Mouse (Mus musculus) layer of hippocampus, adult 9-10 months (tissue): ENCODE data around the gene Hsd17b7.

Experiments used
- DNase-seq: peaks from one replicate; pipeline ENCODE4 v3.0.0; 2022; ENCODE audit warnings: low spot score

Hsd17b7 gene

GRCm38 (mm10) chr1:169934005-169934725 is 34.9 kb downstream of the Hsd17b7 start:
- DNase-seq, result peak; percentile 40

DNA sequence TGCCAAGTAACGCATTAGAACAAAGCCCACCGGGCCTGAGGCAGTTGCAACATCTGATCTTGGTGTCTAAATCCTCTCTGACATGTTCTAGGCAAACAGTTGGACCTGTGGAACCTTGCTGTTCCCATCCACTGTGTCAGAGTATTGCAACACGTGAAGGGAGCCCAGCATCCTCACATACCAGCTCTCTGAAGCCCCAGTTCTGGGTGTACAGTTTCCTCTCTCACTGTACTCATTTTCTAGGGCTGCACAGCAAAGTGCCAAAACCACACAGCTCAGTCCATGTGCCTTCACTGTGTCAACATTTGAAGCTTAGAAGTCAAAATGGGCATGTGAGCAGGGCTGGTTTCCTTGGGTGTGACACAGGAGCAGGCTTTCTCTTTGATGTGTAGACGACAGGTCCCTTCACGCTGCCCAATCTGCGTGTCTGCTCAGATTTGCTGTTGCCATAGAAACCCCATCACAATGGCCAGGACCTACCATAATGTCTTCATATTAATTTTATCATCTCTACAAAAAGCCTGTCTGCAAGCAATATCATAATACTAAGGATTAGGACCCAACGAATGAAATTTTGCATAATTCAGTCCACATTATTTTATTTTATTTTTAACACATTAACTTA is 36.8 kb downstream of the Hsd17b7 start:
- no peak for DNase-seq

- no peak for DNase-seq
Measured at GRCm38 (mm10) chr1:169931698-169932097, 37.3 kb downstream of the Hsd17b7 start.

GRCm38 (mm10) chr1:169928454-169928971 is 40.5 kb downstream of the Hsd17b7 start, which contains the start of gene Ccdc190:
Gene Ccdc190, plus strand, starts transcription at chr1:169928648.
- no peak for DNase-seq

DNA sequence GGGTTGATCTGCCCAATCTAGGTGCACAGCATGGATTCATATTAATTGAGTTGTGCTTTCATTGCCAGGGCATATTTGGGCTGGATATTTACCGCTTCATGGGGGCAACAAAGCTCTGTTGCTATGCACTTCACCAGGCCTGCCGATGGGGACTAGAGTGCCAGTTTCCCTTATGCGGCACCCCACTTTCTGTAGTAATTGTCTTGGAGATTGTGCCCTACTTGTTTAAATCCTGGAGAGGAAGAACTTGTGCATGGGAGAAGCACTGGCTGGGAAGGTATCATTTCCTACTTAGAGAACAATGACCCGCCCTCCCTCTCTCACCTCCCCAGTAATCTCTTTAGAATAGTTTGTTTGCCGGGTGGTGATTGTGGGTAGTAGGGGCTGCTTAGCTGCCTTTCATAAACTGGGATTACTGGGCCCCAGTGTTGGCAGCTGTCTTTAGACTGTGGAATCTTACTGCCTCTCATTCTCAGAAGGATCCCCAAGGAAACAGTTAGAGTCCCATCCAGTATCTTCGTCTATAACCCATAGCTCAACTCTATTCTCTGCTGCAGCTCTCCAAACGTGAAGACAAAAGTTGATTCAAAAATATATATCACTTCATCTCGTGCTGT is 41.2 kb downstream of the Hsd17b7 start:
- DNase-seq, result no peak

- DNase-seq, result no peak
Measured at GRCm38 (mm10) chr1:169924567-169924966, 44.5 kb downstream of the Hsd17b7 start.

- no peak for DNase-seq
Measured at GRCm38 (mm10) chr1:169921710-169922211, 47.3 kb downstream of the Hsd17b7 start.

GRCm38 (mm10) chr1:169919211-169919610 is 49.8 kb downstream of the Hsd17b7 start:
- DNase-seq, result peak; percentile 73

GRCm38 (mm10) chr1:169917998-169918397 is 51.0 kb downstream of the Hsd17b7 start:
- DNase-seq, result peak; percentile 55

GRCm38 (mm10) chr1:169917115-169917796 is 51.8 kb downstream of the Hsd17b7 start:
- DNase-seq, result no peak

- no peak for DNase-seq
Measured at GRCm38 (mm10) chr1:169916659-169917058, 52.4 kb downstream of the Hsd17b7 start.

GRCm38 (mm10) chr1:169911526-169911925 is 57.5 kb downstream of the Hsd17b7 start:
- DNase-seq, result no peak

GRCm38 (mm10) chr1:169910751-169911150 is 58.3 kb downstream of the Hsd17b7 start:
- DNase-seq, result no peak

DNA sequence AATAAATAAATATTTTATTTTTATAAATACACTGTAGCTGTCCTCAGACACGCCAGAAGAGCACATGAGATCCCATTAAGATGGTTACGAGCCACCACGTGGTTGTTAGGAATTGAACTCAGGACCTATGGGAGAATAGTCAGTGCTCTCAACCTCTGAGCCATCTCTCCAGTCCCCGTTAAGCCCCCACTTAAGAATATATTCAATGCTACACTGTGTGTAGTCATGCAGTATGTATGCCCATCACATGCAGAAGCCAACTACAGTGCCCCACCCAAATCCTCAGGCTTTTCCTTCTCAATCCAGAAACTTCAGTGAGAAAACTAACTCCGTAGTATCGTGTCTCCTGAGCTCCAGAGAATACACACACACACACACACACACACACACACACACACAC is 59.4 kb downstream of the Hsd17b7 start:
- DNase-seq, result no peak

GRCm38 (mm10) chr1:169909163-169909562 is 59.9 kb downstream of the Hsd17b7 start:
- DNase-seq, result no peak

GRCm38 (mm10) chr1:169900771-169901336 is 68.2 kb downstream of the Hsd17b7 start:
- DNase-seq, result no peak
